Mouse (Mus musculus) Patski (cell line): Measurements from ENCODE around the gene Sec23ip. TPM values are rescaled to one million over a fixed set of nuclear protein-coding genes. Genes with fewer than 3 reads are reported as not detected.
A peak's percentile ranks its signal among the peaks of the same experiment; 100 is the strongest.
"Not testable (repeated sequence)": the region's sequence is repeated elsewhere in the genome, so short reads cannot be mapped to it uniquely, and the experiment has no call there.

Experiments
- ATAC-seq: fragments of 100-300 bp; one replicate; pipeline ENCODE4 v1.8.0; 2021
- CTCF ChIA-PET: fragments of 350-600 bp; sonication (Branson Sonifier 250); formaldehyde crosslinking; loops from one replicate; lab custom pipeline; 2022; ENCODE audit warnings: inconsistent platforms; lab: Charles Lee
- POLR2A ChIA-PET: fragments of 350-600 bp; sonication (Branson Sonifier 250); formaldehyde crosslinking; loops from one replicate; lab custom pipeline; 2022; ENCODE audit warnings: antibody characterized with exemption, inconsistent platforms; lab: Charles Lee
- DNase-seq: peaks from one replicate; pipeline ENCODE4 v3.0.0-alpha.2; 2011; ENCODE audit warnings: low read depth, low spot score
- H3K27me3 ChIP-seq: fragments of 371-371 bp; one replicate; pipeline ENCODE4 v1.5.1; 2021
- CTCF ChIP-seq: fragments of 100-300 bp; IDR thresholded peaks from one replicate; pipeline ENCODE4 v1.5.1; 2021
- in situ Hi-C: fragments of 300-500 bp; cut with MboI; formaldehyde crosslinking; loops from 3 replicates; pipeline ENCODE4 v1.11.1; 2018; ENCODE audit warnings: low pct_unique_long_range_greater_than_20kb, mixed read lengths
- polyA plus RNA-seq: library from polyadenylated mRNA; unstranded; gene quantifications from one replicate; pipeline ENCODE4 v1.2.3, GENCODE M21; 2021

Sec23ip gene
- polyA plus RNA-seq = 37.0 TPM

GRCm38 (mm10) chr7:128744684-128745485, at the start of gene Sec23ip:
Sec23ip (plus strand) TSS chr7:128744943.
- ChIA-PET POLR2A (no interaction called here), CTCF (no interaction called here)
- ATAC-seq (peak; percentile 82), DNase-seq (peak; percentile 85)
- H3K27me3 ChIP-seq = no peaks in the 10 kb centered on the region
- no peak for TF ChIP-seq CTCF
- in situ Hi-C loops = loop anchor here (25.0 kb wide), 1 partner anchor 108 kb away; no protein-coding TSS in a partner anchor

- not testable (repeated sequence) for DNase-seq, ATAC-seq, H3K27me3 ChIP-seq
- CTCF ChIA-PET = interaction anchor here (1.1 to 2.6 kb wide), 3 partner anchors 9 to 25 kb away, joined by 3 to 7 read pairs (median 5); no protein-coding TSS in a partner anchor
- in situ Hi-C loops = loop anchor here (5.0 to 10.0 kb wide), 3 partner anchors 338 to 453 kb away; partner anchors contain the start of genes BC017158 and Tgfb1i1
- POLR2A ChIA-PET = interaction anchor here (0.8 to 1.2 kb wide), 2 partner anchors 239 to 402 kb away, joined by 3 to 9 read pairs; partner anchors contain the start of genes BC017158 and Tial1
These were observed 44.8 kb upstream of the Sec23ip start for GRCm38 (mm10) chr7:128699959-128700358.

- CTCF ChIA-PET = interaction anchor here (0.7 to 2.3 kb wide), 9 partner anchors 9 to 232 kb away, joined by 3 to 9 read pairs (median 3); no protein-coding TSS in a partner anchor
- ATAC-seq = peak; percentile 51
These were observed 39.0 kb upstream of the Sec23ip start for GRCm38 (mm10) chr7:128705735-128706134.

GRCm38 (mm10) chr7:128717991-128718390, 26.8 kb upstream of the Sec23ip start:
- CTCF ChIA-PET = interaction anchor here (3.2 to 4.7 kb wide), 2 partner anchors 7 to 12 kb away, joined by 9 to 26 read pairs; no protein-coding TSS in a partner anchor
- no peak for TF ChIP-seq CTCF
- no peaks in the 10 kb centered on the region for H3K27me3 ChIP-seq
- DNase-seq = no peak
- POLR2A ChIA-PET = no interaction called here
- in situ Hi-C loops = no loop called here
- no peak for ATAC-seq

More at GRCm38 (mm10) chr7:128705735-128706134, 39.0 kb upstream of the Sec23ip start:
- DNase-seq = no peak
- TF ChIP-seq CTCF = peak; percentile 95
- POLR2A ChIA-PET = no interaction called here
- in situ Hi-C loops = loop anchor here (5.0 kb wide), 1 partner anchor 283 kb away; no protein-coding TSS in a partner anchor
- no peaks in the 10 kb centered on the region for H3K27me3 ChIP-seq

- peak; percentile 54 for ATAC-seq
- no peaks in the 10 kb centered on the region for H3K27me3 ChIP-seq
- CTCF ChIA-PET = interaction anchor here (0.8 to 2.9 kb wide), 8 partner anchors 9 to 503 kb away, joined by 3 to 39 read pairs (median 6); partner anchors contain the start of gene Mcmbp
- no peak for DNase-seq
- in situ Hi-C loops = loop anchor here (25.0 kb wide), 1 partner anchor 87 kb away; no protein-coding TSS in a partner anchor
- TF ChIP-seq CTCF = peak; percentile 72
- POLR2A ChIA-PET = no interaction called here
These were observed 20.0 kb upstream of the Sec23ip start for GRCm38 (mm10) chr7:128724761-128725160.

- DNase-seq = no peak
- in situ Hi-C loops = loop anchor here (25.0 kb wide), 1 partner anchor 88 kb away; no protein-coding TSS in a partner anchor
- H3K27me3 ChIP-seq = no peaks in the 10 kb centered on the region
- CTCF ChIA-PET = interaction anchor here (0.8 to 2.9 kb wide), 8 partner anchors 10 to 504 kb away, joined by 3 to 39 read pairs (median 6); partner anchors contain the start of gene Mcmbp
- POLR2A ChIA-PET = no interaction called here
- TF ChIP-seq CTCF = no peak
- no peak for ATAC-seq
These were observed 19.6 kb upstream of the Sec23ip start for GRCm38 (mm10) chr7:128725189-128725588.

- ChIA-PET POLR2A (no interaction called here), CTCF (no interaction called here)
- in situ Hi-C loops = loop anchor here (25.0 kb wide), 1 partner anchor 90 kb away; no protein-coding TSS in a partner anchor
- no peaks in the 10 kb centered on the region for H3K27me3 ChIP-seq
- DNase-seq = no peak
- no peak for TF ChIP-seq CTCF
- ATAC-seq = no peak
These were observed 17.7 kb upstream of the Sec23ip start for GRCm38 (mm10) chr7:128726999-128727398.

- in situ Hi-C loops = loop anchor here (25.0 kb wide), 1 partner anchor 90 kb away; no protein-coding TSS in a partner anchor
- POLR2A ChIA-PET = no interaction called here
- DNase-seq = no peak
- H3K27me3 ChIP-seq = no peaks in the 10 kb centered on the region
- TF ChIP-seq CTCF = no peak
- CTCF ChIA-PET = no interaction called here
- no peak for ATAC-seq
These were observed 17.0 kb upstream of the Sec23ip start for GRCm38 (mm10) chr7:128727701-128728100.

- CTCF ChIA-PET = no interaction called here
- POLR2A ChIA-PET = no interaction called here
- TF ChIP-seq CTCF = no peak
- in situ Hi-C loops = loop anchor here (25.0 kb wide), 1 partner anchor 91 kb away; no protein-coding TSS in a partner anchor
- DNase-seq (no peak), ATAC-seq (no peak)
- no peaks in the 10 kb centered on the region for H3K27me3 ChIP-seq
These were observed 16.0 kb upstream of the Sec23ip start for GRCm38 (mm10) chr7:128728738-128729137.

GRCm38 (mm10) chr7:128731585-128731984, 13.2 kb upstream of the Sec23ip start:
- H3K27me3 ChIP-seq = no peaks in the 10 kb centered on the region
- ChIA-PET CTCF (no interaction called here), POLR2A (interaction anchor here (0.6 kb wide), 1 partner anchor 272 kb away, joined by 7 read pairs; no protein-coding TSS in a partner anchor)
- no peak for DNase-seq
- no peak for ATAC-seq
- in situ Hi-C loops = loop anchor here (25.0 kb wide), 1 partner anchor 94 kb away; no protein-coding TSS in a partner anchor
- TF ChIP-seq CTCF = no peak
